Mouse (Mus musculus) forebrain, embryonic 16.5 days (tissue): ENCODE results near the gene Mrpl34. TPM values are rescaled to one million over a fixed set of nuclear protein-coding genes. Genes with fewer than 3 reads are reported as not detected.

Experiments used
- ATAC-seq: fragments of 200-750 bp; cut with Nextera tagmentation; 2 replicates; pipeline ENCODE4 v1.8.0; 2017; ENCODE audit warnings: mild to moderate bottlenecking, moderate library complexity
- H3K27ac ChIP-seq: fragments of 300-500 bp; sonication (generic); 2 replicates; pipeline ENCODE4 v1.5.1; 2014; ENCODE audit warnings: low read length, control low read depth
- H3K27me3 ChIP-seq: fragments of 300-500 bp; sonication (generic); replicated peaks from 2 replicates; pipeline ENCODE4 v1.6.1; 2014; ENCODE audit warnings: low read length; ENCODE audit not compliant: control insufficient read depth, insufficient read depth
- H3K36me3 ChIP-seq: fragments of 300-500 bp; sonication (generic); 2 replicates; pipeline ENCODE4 v1.6.1; 2014; ENCODE audit not compliant: control insufficient read depth, insufficient read depth
- H3K4me1 ChIP-seq: fragments of 300-500 bp; sonication (generic); replicated peaks from 2 replicates; pipeline ENCODE4 v1.6.1; 2014; ENCODE audit warnings: low read length; ENCODE audit not compliant: control insufficient read depth, insufficient read depth
- H3K4me2 ChIP-seq: fragments of 300-500 bp; sonication (generic); 2 replicates; pipeline ENCODE4 v1.6.1; 2014; ENCODE audit warnings: mild to moderate bottlenecking, low read length, control low read depth
- H3K4me3 ChIP-seq: fragments of 300-500 bp; sonication (generic); replicated peaks from 2 replicates; pipeline ENCODE4 v1.5.1; 2014; ENCODE audit warnings: mild to moderate bottlenecking, low read length, control low read depth
- H3K9ac ChIP-seq: fragments of 300-500 bp; sonication (generic); replicated peaks from 2 replicates; pipeline ENCODE4 v1.6.1; 2014; ENCODE audit warnings: low read depth, low read length, control low read depth
- H3K9me3 ChIP-seq: fragments of 300-500 bp; sonication (generic); 2 replicates; pipeline ENCODE4 v1.6.1; 2016; ENCODE audit warnings: low read length; ENCODE audit not compliant: control insufficient read depth
- WGBS: fragments of 180-500 bp; shearing (Covaris S2); extraction: QIAGEN DNeasy Blood & Tissue Kit; methylation state at CpG from one replicate; pipeline ENCODE4 v1.1.7; 2014; 5-methylcytosine and 5-hydroxymethylcytosine counted together
- polyA plus RNA-seq: library from polyadenylated mRNA; unstranded; fragments of >200 nt; fragmentation: Nextera tagmentation; extraction: Ambion mirVana; gene quantifications from 2 replicates; pipeline ENCODE4 v1.2.1, GENCODE M21; 2015

Gene Mrpl34
- polyA plus RNA-seq, 1 experiment from 2014 or later = 178 TPM

DNA sequence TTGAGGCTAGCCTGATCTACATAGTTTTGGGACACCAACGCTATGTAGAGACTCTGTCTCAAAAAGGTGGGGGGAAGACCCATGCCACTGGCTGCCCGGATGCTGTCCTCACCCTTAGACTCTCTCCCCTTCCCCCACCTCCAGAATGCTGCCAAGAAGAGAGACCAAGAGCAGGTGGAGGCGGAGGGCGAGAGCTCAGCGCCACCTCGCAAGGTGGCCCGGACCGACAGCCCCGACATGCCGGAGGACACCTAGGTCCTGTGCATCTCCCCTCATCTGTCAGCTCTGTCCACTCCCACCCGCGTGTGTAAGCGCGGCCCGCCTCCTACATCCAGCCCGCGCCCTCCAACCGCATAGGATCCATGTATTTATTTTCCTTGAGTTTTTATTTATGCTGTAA, 9.6 kb downstream of the Mrpl34 start:
- Histone ChIP-seq H3K9me3 (no peaks in the 10 kb centered on the region), H3K27ac (no peak overlapping the region), H3K27me3 (no peaks in the 10 kb centered on the region), H3K4me1 (peaks cover 29% of the 10 kb centered on the region), H3K9ac (no peak overlapping the region), H3K36me3 (peaks cover 15% of the 10 kb centered on the region), H3K4me2 (no peak overlapping the region), H3K4me3 (no peak overlapping the region)
- ATAC-seq = no peak
- WGBS = 96% methylated on average over 18 of the region's 18 CpGs

DNA sequence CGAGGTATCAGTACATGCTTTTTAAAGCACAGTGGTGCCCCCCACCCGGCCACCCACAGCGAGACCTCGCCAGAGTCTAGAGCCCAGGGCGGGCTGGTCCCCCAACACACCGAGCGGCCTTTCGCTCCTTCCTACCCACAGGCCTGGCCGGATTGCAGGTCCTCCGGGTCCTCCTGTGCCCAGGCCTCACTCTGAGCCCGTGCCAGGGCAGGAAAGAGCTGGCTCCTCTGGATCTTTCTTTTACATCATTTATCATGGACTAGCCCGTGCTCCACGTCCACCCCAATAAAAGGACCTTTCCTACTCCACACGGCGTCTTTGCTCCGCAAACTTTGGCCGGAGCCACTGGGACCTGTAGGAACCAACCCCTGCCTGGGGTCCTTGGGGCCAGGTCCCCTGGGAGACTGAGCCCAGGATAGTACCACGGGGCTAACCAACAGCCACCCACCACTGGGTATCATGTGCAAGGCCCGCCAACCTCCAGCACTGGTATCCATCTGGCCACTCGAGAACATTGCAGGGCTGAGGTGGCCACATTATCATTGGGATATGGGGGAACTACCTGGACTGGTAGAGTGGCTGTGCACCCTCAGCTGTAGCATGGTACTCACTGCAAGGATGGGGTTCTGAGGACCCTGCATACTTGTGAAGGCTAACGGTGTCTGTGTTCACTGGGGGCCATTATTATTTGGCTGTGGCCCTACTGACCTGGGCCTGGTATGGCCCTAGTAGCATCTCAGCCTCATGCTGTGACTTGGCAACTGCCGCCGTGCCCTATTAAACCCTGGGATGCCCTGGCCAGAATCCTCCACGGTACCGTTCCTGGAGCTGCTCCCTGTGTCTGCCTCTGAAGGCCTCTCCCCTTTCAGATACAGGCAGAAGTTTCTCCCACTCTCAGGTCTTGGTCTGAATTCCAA, 10.3 kb downstream of the Mrpl34 start:
- no peak overlapping the region for H3K9ac ChIP-seq
- H3K27me3 ChIP-seq = no peaks in the 10 kb centered on the region
- H3K27ac ChIP-seq = no peak overlapping the region
- WGBS = 89% methylated on average over 25 of the region's 25 CpGs
- H3K4me1 ChIP-seq = peaks cover 24% of the 10 kb centered on the region
- peaks cover 18% of the 10 kb centered on the region for H3K36me3 ChIP-seq
- H3K9me3 ChIP-seq = no peaks in the 10 kb centered on the region
- no peak overlapping the region for H3K4me3 ChIP-seq
- H3K4me2 ChIP-seq = no peak overlapping the region
- no peak for ATAC-seq

DNA sequence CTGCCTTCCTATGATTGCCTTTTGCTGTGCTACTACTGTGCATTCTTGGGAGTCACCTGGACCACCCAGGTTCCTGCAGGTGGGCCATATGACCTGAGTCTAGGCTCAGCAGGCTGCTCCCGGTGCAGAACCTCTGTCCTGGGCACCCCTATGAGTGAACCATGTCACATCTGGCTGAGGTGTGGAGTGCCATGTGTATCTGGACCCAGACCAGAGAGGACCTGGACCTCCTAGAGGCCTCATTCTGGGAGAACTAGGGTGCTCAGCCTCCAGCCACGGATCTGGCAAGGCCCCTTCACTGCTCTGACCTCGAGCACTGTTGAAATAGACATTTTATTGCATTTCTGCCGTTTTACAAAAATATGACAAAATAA, 10.9 kb downstream of the Mrpl34 start:
- Histone ChIP-seq H3K4me2 (peak overlapping the region; percentile 64), H3K4me1 (peaks cover 19% of the 10 kb centered on the region), H3K9me3 (no peaks in the 10 kb centered on the region), H3K36me3 (peaks cover 18% of the 10 kb centered on the region), H3K4me3 (peak overlapping the region; percentile 56), H3K9ac (peak overlapping the region; percentile 66), H3K27me3 (no peaks in the 10 kb centered on the region), H3K27ac (peak overlapping the region; percentile 93)
- WGBS = 30% methylated on average over 4 of the region's 4 CpGs
- no peak for ATAC-seq

DNA sequence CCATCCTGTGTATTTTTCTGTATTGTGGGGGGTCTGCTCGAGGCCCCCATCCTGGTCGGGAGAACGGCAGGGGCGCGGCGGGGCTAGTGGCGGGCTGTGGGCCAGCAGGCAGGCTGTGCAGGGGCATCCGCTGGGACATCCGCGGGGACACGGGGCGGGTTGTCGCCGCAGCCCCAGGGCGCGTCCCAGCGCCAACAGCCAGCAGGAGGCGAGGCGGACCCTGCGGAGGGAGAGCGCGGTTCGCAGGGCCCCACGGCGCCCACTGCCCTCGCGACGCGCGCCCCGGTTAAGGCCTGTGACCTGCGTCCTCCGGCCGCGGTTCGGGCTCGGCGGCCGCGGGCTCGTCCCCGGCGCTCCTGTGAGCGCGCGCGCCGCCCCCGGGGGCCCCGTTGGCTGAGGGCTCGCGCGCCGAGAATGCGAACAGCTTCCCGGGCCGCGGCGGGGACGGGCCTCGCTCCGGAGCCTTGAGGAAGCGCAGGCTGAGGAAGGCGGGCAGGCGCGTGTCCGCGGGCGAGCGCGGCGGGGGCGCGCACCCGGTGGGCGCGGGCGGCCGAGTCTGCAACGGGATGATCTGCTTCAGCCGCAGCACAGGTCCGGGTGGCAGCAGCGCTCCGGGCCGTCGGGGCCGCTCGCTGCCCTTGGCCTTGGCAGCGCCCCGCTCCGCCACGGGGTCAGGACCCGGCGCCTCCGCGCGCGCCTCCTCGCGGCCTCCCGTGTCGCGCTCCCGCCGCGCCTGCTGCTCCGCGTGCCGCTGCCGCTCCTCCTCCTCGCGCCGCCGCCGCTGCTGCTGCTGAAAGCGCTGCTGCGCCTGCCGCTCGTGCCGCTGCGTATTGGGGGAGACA, 11.6 kb downstream of the Mrpl34 start:
- no peaks in the 10 kb centered on the region for H3K27me3 ChIP-seq
- WGBS = under 1% methylated on average over 90 of the region's 121 CpGs
- H3K27ac ChIP-seq = peak overlapping the region; percentile 93
- ATAC-seq = peak; percentile 75
- H3K9ac ChIP-seq = peak overlapping the region; percentile 66
- H3K9me3 ChIP-seq = no peaks in the 10 kb centered on the region
- H3K4me2 ChIP-seq = peak overlapping the region; percentile 64
- H3K4me3 ChIP-seq = peak overlapping the region; percentile 56
- H3K36me3 ChIP-seq = peaks cover 18% of the 10 kb centered on the region
- H3K4me1 ChIP-seq = peaks cover 17% of the 10 kb centered on the region

DNA sequence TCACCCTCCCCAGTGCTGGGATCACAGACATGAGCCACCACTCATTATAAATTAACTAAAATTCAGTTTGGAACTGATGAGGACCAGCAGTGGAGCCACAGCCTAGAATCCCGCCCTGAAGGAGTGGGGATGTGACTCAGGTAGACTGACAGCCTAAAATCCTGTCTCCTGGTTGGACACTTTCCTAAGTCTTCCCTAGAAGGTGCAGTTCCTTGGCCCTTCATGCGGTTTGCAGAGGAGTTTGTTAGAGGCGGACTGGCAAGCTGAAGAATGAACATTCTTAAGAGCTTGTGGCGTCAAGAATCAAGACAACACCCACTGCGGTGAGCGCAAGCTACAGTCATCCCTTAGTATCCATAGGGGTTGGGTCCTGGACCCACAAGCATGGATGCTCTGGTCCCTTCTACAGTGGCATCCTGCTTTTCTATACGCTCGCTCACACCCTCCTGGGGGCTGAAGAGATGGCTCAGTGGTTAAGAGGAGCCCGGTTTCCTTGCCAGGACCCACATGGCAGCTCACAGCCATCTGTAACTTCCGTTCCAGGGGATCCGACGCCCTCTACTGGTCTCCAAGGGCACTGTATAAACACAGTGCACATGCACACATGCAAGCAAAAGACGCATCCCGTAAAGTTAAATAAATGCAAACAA, 12.6 kb downstream of the Mrpl34 start:
- Histone ChIP-seq H3K9me3 (no peaks in the 10 kb centered on the region), H3K4me3 (peak overlapping the region; percentile 56), H3K36me3 (peaks cover 23% of the 10 kb centered on the region), H3K4me2 (peak overlapping the region; percentile 64), H3K9ac (peak overlapping the region; percentile 66), H3K27ac (peak overlapping the region; percentile 93), H3K4me1 (peaks cover 17% of the 10 kb centered on the region), H3K27me3 (no peaks in the 10 kb centered on the region)
- ATAC-seq = peak; percentile 4; the same call in 1 of the 2 replicates
- WGBS = 31% methylated on average over 14 of the region's 14 CpGs

DNA sequence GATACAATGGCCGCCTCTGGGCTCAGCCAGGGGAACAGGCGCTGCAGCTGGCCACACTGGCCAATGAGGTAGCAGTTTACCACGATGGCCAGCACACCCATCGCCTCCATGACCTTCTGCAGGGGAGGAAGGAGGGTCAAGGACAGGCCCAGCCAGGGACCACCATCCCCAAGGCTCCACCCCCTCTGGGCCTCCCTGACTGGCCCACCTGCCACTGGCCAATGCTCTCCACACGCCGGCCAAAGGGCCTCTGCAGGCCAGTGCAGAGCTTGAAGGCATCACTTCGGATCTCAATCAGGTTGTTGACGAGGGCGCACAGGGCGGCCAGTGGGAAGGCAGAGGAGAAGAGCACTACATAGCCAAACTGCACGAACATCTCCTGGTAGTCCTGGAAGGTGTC, 14.2 kb downstream of the Mrpl34 start:
- Histone ChIP-seq H3K4me1 (peaks cover 27% of the 10 kb centered on the region), H3K9ac (no peak overlapping the region), H3K4me2 (no peak overlapping the region), H3K27ac (no peak overlapping the region), H3K4me3 (no peak overlapping the region), H3K36me3 (peaks cover 20% of the 10 kb centered on the region), H3K9me3 (no peaks in the 10 kb centered on the region), H3K27me3 (no peaks in the 10 kb centered on the region)
- no peak for ATAC-seq
- 96% methylated on average over 11 of the region's 11 CpGs for WGBS

DNA sequence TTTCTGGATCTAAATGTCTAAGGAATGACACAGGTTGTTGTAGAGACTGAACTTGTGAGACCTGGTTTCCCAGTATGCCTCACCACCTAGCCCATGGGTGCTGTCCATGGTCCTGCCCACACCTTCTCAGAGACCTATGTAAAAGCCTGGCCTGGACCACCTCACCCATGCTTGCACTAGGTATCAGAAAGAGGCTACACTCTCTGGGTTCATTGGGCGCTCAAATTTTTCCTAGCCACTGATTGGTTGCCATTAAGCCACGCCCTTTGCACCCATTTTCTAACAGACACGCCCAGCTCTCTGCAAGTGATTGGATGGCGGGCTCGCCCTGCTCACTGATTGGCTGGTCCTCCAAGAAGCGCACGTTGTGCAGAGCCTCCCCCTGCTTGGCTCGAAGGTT, 19.2 kb downstream of the Mrpl34 start:
- no peak overlapping the region for H3K4me2 ChIP-seq
- H3K9me3 ChIP-seq = no peaks in the 10 kb centered on the region

DNA sequence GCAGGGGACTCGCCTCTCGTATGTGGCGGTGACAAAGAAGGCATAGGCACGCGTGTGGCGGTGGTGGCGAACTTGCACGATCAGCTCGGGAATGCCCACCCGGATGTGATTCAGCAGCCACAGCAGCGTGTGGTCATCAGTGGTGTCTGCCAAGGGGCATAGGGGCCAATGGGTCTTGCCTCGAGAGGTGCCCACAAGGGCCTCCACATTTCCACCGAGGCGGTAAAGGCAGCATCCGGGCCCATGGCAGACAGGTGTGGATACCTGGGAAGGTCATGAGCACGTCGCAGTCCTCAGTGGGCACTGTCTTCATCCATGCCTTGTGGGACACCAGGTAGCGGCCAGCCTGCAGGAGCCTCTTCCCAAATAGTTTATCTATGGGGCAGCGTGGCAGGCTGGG, 20.0 kb downstream of the Mrpl34 start:
- Histone ChIP-seq H3K36me3 (peaks cover 5% of the 10 kb centered on the region; the same call in 1 of the 2 replicates), H3K27me3 (no peaks in the 10 kb centered on the region), H3K9me3 (no peaks in the 10 kb centered on the region), H3K4me1 (peaks cover 45% of the 10 kb centered on the region), H3K4me3 (peak overlapping the region; percentile 83), H3K4me2 (peak overlapping the region; percentile 84), H3K27ac (no peak overlapping the region), H3K9ac (peak overlapping the region; percentile 100)
- WGBS = 92% methylated on average over 19 of the region's 19 CpGs
- ATAC-seq = no peak

More for the DNA sequence above, 19.2 kb downstream of the Mrpl34 start:
- WGBS = 49% methylated on average over 8 of the region's 8 CpGs
- no peak for ATAC-seq
- no peaks in the 10 kb centered on the region for H3K27me3 ChIP-seq
- peaks cover 12% of the 10 kb centered on the region for H3K36me3 ChIP-seq
- H3K4me1 ChIP-seq = peaks cover 37% of the 10 kb centered on the region
- no peak overlapping the region for H3K4me3 ChIP-seq
- no peak overlapping the region for H3K27ac ChIP-seq
- H3K9ac ChIP-seq = no peak overlapping the region
